Mouse (Mus musculus): ENCODE results near the gene Tnfaip3.

Gene Tnfaip3

DNA sequence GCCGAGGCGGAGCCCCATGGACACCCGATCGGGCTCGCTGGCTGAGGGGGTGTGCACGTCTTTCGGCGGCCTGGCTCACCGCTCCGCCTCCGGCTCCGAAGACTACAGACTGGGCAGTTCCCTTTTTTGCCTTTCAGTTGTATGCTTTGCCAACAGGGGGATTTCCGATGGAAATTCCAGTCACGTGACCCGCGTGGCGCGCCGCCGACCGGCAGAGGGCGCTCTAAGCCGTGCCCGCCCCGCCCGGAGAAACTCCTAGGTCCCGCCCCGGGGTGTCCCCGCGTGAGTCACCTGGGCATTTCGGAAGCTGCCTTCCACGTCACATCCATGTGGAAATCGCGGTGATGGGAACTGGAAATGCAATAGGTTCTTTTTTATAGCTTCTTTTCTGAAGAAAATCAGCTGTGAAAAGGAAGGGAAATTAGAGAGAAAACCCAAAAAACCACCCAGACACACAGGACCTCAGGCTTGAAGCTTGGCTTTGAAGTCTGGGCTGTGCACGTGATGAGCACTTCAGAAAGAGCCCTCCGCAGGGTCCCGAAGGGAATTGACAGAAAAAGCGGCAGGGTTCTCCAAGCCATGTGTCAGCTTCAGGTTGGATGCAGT is at the start of gene Tnfaip3:
TSS of gene Tnfaip3 (minus strand) at position 401 of the 606 bp plus-strand sequence.
- peak; percentile 93 to 99 for DNase-seq (ENCODE audit: low spot score in 2 of 2)

DNA sequence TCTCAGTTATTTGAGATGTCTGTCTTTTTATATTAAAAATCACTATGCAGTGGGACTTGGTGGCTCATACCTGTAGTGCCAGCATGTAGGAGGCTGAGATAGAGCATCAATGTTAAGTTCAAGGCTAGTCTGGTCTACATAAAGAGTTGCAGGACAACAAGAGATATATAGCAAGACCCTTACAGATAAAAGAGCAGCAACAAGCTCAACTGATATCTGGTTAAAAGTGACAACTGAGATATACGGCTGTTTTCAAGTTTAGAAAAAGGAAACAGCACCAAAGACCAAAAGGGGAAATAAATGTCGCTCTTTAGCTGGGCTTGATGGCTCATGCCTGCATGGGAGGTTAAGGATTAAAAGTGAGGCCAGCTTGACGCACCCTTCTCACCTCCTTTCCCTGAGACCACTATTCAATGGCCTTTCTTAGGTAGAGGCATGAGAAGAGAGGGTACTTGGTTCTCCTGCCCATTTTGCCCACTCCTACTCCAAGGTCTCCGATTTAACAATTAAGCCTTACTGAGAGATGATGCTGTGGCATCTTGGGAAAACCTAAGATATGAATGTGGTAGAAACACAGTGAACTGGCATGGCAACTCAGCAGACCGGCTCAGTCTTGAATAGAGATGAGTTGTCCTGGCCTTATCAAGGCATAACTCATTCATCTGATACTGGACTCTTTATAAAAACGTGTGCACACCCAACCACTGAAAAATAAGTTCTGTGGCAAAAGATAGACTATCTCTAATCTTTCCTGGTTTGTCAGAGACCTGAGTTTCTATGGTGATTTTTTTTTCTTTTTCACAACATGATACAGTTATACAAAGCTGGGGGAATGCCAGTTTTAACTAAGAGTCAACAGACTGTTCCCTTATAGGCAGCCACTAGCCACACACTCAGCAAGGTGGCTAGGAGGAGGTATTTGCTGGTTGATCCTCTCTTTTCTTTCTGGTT is 49.5 kb upstream of the Tnfaip3 start:
- no peak for DNase-seq (ENCODE audit: low spot score in 2 of 2)

DNA sequence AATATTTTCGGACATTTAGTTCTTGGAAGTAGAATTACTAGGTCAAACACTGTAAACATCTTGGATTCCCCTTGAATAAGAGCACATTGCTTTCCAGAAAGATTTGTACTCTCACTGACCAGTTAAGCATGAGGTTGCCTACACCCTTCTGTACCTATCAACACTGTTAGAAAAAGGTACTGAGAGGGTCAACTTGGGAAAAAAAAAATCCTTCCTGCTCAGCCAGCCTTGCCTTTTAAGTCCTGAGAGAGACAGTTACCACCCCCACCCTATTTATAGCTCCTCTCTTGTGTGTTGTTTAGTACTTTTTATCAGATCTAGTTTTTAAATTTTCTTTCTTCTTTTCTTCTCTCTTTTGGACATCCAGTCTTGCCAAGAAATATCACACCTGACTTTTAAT is 48.2 kb upstream of the Tnfaip3 start:
- DNase-seq (ENCODE audit: low spot score in 2 of 2): no peak

DNA sequence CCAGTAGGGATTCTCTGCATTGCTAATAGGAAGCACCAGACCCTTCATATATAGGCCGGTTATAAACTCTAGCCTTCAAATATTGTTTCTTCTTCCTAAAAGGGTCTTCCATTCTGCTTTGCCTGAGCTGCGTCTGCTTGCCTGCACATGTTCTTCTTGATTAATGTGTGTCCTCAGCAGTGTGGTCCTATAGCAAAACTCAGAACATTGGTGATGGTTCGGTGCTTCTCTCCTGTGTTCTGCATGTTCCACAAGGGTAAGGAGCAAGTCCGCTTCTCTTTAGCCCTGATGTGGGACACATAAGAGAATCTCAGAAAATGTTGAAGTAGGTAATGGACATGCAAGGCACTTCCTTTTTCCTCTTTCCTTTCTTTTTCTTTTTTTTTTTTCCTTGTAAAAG is 47.8 kb upstream of the Tnfaip3 start:
- DNase-seq (ENCODE audit: low spot score in 2 of 2): no peak

DNA sequence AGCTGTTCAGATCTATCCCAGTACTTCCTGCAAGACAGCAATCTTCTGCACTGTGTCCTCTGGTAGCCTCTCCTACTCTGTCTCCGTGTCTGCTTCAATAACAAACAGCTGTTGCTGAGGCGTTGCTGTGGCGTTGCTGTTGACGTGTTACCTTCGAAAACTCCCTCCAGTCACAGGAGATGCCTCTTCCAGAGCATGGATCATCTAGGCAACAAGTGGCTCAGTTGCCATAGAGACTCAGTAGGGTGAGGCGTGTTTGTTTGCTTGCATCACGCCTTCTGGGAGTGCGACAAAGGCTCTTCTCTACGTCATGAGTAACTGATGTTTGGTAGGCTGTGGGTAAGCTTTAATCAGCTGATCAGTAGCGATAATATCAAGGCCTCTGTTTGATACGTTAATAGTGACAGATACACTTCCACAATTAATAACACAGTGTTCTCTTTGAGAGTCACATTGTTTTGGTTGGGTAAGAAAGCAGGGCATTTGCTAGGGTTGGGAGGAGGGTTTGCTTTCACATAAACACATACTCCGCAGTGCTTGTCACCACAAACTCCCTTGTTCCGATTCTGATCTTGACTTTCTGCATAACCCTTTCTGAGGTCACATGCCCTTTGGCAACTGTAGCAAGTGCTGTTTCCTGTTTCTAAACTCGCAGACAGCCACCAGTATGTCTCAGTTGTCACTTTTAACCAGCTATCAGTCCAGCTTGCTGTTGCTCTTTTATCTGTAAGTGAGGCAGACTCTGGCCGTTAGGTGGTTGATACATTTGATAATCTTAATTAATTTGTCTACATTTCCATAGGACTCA is 46.8 kb upstream of the Tnfaip3 start:
- DNase-seq (ENCODE audit: low spot score in 2 of 2): peak; percentile 65 to 66

DNA sequence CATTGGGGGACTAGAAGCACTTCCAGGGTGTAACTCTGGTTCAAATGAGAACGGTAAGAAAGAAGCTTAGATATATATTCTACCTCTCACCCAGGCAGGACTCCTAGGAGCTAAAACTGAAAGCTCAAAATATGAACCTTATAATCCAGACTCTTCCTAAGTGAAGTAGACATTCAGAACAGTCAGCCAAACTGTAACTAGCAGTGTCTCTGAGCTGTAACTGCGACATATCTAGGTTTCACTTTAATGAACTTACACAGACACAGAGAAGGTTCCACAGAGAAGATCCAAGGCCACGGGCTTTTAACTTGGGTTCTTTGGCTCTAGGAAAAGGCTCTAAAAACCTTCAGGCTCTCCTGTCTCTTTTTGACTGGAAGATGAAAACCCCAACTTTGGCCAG is 45.7 kb upstream of the Tnfaip3 start:
- DNase-seq (ENCODE audit: low spot score in 2 of 2): no peak

DNA sequence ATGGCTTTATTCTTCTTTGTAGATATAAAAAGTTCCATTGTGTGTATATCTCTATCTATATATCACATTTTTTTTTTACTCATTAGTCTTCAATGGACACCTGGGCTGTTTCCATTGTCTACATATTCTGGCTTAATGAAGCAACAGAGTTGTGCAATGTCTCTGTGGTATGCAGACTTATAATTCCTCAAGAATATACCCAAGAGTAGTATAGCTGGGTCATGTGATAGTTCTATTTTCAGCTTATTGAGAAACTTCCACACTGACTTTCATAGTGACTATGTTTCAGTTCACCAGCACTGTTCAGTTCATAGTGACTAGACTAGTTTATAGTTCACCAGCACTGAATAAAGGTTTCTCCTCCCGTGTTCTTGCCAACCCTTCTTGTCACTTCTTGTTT is 38.1 kb upstream of the Tnfaip3 start:
- no peak for DNase-seq (ENCODE audit: low spot score in 2 of 2)

DNA sequence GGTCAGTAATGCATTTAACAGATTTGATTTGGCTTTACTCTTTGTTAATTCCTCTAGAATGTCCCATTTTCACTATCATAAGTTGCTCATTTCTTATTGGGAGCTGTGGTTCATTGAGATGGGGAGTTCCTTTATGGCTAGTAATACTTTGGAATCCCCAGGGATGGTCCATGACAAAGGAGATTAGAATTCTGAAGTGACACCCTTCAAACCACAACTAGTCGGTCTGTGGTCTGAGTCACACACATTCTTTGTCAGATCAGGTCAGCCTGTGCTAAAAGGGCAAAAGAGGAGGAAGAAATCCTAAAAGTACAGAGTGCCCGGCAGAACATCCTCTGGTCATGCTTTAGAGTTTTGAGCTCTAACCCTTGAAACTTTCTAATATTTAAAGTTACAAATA is 30.5 kb upstream of the Tnfaip3 start:
- DNase-seq (ENCODE audit: low spot score in 2 of 2): no peak

DNA sequence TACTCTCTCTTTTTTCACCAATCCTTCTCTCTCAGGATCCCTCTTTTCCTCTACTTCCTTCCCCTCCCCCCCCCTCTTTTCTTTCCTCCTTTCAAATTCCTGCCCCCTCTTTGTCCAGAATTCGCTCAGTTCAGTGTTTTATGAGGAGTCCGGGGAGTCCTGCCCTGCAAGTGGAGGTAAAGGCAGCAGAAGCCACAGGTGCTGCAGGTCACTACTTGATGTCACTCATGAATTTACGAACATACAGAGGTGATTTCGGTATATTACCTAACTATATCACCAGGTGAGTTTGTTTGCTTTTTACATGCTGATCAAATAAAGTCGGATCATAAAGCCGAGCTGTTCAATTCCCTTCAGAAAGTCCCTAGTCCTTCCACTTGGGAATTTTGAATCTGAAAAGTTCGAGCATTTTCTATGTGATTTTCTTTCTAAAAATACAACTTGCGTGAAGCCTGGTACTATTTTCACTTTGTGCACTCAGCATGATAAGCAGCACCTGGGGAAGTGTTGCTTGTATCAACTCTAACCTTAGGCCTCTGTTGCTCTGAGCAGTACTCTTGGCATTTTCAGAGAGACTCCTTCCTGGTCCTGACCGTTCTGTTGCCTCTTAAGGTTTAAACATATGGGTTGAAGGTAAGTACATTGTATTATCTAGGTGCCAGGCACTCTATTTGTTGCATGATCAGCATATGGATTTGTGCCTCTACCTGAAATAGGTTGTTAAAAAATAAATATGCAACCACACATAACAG is 29.5 kb upstream of the Tnfaip3 start:
- DNase-seq (ENCODE audit: low spot score in 2 of 2): no peak

DNA sequence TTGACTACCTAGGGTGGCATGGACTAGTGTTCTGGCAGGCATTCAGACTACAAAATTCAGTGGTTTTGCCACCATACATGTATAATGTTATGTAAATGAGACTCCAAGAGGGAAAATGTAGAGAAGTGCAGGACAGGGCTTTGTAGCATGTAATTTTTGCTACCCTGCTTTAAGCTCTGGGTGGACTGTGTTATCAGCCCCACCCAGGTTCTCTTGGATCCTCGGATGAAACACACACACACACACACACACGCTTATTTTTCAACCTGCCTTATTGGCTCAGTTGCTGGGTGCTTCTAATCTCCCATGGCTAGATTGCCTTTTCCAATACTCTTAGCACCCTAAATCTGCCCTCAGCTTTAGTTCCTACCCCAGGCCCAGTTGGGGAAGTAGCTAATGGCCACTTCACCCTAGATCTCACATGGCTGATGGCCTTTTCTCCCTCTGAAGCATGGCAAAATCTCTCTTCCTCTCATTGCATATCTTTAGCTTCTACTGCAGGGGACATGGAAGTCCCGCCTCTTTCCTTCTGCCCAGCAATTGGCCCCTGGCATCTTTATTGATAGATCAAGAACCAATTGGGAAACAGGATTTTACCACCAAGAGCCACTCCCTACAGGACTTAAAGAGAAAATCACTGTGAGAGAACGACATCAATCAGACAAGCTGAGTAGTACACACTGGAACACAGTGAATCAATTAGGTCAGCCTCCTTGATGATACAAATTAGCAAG is 28.2 kb upstream of the Tnfaip3 start:
- DNase-seq (ENCODE audit: low spot score in 2 of 2): peak; percentile 34 to 48

DNA sequence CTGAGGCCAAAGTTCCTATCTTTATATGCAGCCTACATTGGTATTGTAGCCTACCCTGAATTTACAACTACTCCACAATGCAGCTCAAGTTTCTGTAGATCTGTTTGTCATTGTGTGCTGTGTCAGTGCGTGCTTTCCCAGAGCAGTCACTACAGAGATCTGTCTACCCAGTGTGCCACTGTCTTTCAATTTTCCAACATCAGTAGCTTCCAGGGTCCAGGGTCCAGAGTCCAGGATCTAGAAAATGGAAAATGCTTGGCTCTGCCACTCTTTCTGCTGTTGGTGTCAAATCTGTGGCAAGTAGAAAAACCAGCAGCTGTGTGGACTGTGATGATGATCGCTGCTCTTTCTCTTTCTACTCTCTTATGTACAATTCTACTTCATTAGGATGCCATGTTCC is 24.7 kb upstream of the Tnfaip3 start:
- no peak for DNase-seq (ENCODE audit: low spot score in 2 of 2)

DNA sequence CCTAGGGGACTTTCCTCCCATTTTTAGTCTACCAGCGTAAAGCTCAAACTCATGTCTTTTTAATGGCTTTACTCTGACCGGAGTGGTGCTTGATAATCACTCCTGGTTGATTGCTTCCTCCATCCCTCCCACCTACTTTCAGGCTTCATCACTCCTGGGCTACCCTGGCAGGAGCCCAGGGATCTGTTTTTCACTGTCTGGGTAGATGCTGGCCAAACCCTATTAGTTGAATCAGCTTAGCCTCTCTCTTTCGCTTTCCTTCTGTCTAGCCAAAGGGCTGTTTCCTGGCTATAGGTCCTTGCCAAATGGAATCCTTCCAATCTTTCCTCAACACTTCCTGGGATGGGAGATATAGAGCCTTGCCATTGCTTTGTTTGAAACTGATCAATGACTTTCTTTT is 19.3 kb upstream of the Tnfaip3 start:
- DNase-seq (ENCODE audit: low spot score in 2 of 2): no peak

DNA sequence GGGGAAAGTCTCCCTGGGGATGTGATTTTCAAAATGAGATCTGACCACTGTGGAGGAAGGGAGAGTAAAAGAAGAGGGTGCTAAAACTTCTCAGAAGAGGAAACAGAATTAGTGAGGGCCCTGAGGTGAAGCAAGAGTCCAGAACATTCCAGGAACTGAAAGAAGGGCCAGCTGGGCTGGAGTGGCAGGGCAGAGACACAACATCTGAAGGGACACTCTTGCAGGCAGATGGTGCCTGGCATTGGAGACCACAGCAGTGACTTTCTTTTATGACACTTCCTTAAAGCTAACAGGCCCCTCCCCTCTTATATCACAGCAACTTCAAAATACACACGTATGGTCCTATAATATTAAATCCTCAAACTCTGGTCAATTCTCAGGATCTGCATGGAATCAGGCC is 18.2 kb upstream of the Tnfaip3 start:
- DNase-seq (ENCODE audit: low spot score in 2 of 2): no peak

DNA sequence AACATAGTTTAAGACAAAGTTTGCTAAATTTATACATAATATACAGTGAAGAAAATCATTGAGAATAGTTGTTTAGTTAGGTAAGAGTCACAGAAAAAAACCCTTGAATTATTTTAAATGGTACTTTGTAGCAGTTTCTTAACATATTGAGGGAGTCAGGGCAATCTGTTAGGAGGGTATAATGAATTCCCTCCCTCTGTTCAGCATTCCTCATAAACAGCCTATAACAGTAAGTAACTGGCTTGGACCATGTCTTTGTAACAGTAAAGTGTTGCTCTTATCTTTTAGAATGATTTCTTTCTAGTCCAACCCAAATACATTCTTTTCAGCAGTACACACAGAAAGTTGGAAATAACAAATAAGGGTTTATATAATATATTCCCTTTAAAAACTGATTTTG is 16.4 kb upstream of the Tnfaip3 start:
- no peak for DNase-seq (ENCODE audit: low spot score in 2 of 2)

DNA sequence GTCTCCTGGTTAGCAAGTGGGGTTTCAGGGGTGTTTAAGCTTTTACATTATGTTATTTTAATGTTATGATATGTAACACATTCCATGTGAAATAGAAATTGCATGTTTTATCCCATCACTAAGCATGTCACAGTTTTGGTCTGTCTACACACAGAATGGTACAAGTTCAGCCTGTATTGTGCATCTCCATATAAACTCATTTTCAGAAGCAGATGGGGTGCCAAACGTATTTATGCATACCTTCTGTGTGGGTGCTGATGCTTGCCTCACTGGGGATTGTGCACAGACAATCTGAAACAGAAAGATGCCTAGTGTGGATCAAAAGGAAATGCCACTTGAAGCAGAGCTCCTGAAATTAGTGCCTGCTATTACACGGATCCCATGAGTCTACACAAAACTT is 15.2 kb upstream of the Tnfaip3 start:
- no peak for DNase-seq (ENCODE audit: low spot score in 2 of 2)

DNA sequence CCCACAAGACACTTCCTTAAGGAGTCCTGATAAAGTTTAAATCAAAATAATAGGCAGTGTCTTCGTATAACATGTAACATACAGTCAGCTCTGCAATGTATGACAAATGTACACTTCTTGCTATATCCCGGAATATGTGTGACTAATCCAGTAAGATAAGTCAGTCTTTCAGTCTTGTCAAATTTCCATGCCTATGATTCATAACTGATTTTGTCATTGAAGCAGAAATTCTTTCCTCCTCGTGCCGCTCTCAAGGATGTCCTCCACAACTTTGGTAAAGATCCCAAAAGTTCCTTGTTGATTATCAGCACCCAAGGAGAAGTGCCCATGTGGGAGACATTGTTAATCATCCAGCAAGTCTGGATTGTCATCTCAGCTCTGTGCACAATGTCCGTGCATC is 11.3 kb upstream of the Tnfaip3 start:
- no peak for DNase-seq (ENCODE audit: low spot score in 2 of 2)

DNA sequence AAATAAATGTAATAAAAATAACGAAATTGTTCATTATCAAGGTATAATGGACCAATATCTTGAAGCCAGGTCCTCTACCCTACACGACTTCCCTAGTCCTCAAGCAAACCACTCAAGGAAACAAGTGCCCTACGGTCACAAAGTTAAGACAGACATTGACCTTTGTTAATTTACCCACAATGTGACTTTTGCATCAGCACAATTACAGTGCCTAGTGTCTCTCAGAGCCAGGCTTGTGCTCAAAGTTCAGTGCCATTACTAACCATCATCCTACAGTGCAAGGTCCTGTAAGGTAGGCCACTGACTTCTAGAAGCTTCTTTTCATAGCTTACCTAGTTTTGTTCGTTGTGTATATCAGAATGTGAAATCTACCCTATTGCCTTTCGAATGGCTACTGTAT is 8.9 kb upstream of the Tnfaip3 start:
- DNase-seq (ENCODE audit: low spot score in 2 of 2): no peak

DNA sequence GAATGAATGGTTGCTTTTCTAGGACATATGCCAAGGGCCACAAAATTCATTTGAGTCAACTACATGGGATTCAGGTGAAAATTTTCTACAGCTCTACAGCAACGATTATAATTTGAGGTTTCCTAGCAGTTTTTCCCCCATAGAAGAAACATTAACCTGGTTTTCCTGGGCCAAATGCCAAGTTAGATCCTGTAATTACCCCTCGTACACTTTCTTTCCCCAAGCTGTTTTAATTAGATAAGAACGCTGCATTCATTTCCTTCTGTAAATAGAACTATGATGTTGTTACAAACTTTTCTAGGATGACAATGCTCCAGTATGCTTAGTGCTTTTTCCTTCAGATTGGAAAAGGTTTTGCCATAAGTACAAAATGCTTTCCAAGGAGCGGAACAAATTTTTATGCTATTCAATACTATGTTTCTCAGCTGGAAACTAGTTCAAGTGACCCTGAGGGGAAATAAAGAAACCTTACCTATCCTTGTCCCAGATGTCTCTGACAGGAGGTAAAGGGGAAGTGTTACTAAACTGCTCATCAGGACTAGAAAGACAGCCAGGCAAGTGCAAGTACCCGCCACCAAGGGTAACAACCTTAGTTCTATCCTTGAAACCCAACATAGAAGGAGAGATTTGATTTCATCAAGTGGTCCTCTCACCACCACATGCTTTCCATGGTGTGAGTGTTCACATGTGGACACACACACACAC is 8.3 kb upstream of the Tnfaip3 start:
- no peak for DNase-seq (ENCODE audit: low spot score in 2 of 2)

DNA sequence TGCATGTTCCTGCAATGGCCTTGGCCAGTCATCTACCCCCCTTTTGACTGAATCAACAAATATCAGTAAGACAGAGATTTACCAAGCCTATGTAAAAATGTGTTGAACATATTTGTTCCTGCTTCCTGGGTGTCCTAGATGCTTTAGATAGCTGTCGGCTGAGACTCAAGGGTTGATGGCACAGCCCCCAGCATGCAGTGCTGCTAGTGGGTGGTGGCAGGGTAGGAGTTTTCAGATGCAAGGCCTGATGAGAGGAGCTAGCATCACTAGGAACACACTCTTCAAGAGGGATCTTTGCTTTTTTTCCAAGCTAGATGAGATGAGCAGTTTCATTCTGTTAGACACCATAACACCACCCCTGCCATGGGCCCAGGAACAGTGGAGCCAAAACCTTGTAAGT is 6.8 kb upstream of the Tnfaip3 start:
- no peak for DNase-seq (ENCODE audit: low spot score in 2 of 2)

DNA sequence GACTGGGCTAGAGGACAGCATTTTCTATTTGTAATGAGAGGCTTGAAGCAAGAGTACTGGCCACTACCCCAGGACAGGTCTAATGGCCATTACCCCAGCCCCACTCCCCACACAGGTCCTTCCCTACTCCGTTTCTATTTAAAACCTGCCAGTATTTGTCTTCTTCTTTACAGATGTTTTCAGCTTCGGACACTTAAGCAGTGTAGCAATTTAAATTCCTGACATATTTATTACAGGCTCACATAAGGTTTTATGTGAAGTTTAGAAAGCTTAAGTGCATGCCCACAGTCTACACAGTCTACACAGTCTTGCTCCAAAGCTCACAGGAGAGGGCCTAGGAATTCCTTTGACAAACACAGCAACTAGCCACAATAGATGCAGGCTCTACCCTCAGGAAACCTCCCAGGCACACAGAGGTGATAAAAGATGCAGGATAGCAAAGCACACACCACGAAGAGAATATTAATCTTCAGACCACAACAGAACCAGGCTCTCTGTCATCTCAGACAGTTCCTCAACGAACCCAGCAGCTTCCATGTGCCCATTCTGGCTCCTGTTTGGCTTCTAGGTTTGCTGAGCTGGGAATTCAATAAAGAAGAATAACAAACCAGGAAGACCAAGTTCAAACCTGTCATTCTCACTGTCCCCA is 1.5 kb upstream of the Tnfaip3 start:
- DNase-seq (ENCODE audit: low spot score in 2 of 2): no peak

Data from thymus, postnatal 10 days (tissue).